In the genomic region with DNA sequence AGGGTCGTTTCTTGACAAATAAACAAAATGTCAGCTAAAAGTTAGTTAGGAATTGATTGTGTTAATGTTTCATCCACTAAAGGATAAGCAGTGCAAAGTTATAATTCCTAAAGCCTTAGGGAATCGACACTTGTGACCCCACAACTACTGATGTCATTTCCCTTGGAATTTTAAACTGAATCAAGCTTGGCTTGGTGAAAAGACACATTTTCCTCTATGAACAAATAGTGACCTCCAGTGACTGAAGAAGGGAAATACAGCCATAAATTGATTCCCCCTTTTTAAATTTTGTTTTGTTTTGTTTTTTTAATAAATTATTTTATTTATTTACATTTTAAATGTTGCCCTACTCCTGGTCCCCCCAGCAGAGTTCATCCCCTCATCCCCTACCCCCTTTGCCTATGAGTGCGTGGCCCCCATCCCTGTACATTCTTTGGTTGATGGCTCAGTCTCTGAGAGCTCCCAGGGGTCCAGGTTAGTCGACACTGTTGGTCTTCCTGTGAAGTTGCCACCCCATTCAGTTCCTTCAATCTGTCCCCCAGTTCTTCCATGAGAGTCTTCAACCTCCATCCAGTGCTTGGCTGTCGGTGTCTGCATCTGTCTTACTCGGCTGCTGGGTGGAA, we compare ENCODE assay signal across 11 mouse cellular contexts. TPM values are rescaled to one million over a fixed set of nuclear protein-coding genes. Genes with fewer than 3 reads are reported as not detected.
DNase-seq lines count a peak whose midpoint lies in the region; ATAC-seq and TF ChIP-seq lines count a peak whose summit lies in the region.
"Had no signal": no experiment of that assay in that cellular context is flagged by ENCODE, and none has a peak within 500 bp of the region (broad histone marks: within the 10 kb centered on the region; RNA-seq: fewer than 3 reads in every experiment).

No protein-coding gene starts in this region.

- H3K27ac ChIP-seq in forebrain, embryonic 14.5 days (ENCODE audit: low read depth, low read length) = no peak overlapping the region
- no peak overlapping the region for H3K27ac ChIP-seq in forebrain, embryonic 10.5 days
- H3K27ac ChIP-seq in left cerebral cortex, adult 2 months = no peak overlapping the region
- H3K27ac ChIP-seq in midbrain, embryonic 15.5 days = no peak overlapping the region

- H3K4me1 ChIP-seq in forebrain, embryonic 14.5 days (ENCODE audit: control insufficient read depth, insufficient read depth, low read length) = no peaks in the 10 kb centered on the region; the same call in 1 of the 2 replicates
- no peaks in the 10 kb centered on the region for H3K4me1 ChIP-seq in forebrain, embryonic 10.5 days
- H3K4me1 ChIP-seq in midbrain, embryonic 15.5 days = no peaks in the 10 kb centered on the region

- H3K27me3 ChIP-seq in forebrain, embryonic 14.5 days (replicated peaks; ENCODE audit: control insufficient read depth, insufficient read depth, low read length) = no peaks in the 10 kb centered on the region
- no peaks in the 10 kb centered on the region for H3K27me3 ChIP-seq in forebrain, embryonic 10.5 days (ENCODE audit: poor library complexity, severe bottlenecking)
- no peaks in the 10 kb centered on the region for H3K27me3 ChIP-seq in midbrain, embryonic 15.5 days (replicated peaks)

- ATAC-seq in forebrain, embryonic 14.5 days = peak; percentile 32; the same call in 1 of the 2 replicates
- peak; percentile 76 for ATAC-seq in midbrain, embryonic 15.5 days (replicated peaks)

- no peak overlapping the region for H3K9ac ChIP-seq in forebrain, embryonic 14.5 days (ENCODE audit: low read length)
- no peak overlapping the region for H3K9ac ChIP-seq in midbrain, embryonic 15.5 days

- no peaks in the 10 kb centered on the region for H3K36me3 ChIP-seq in forebrain, embryonic 14.5 days (ENCODE audit: control insufficient read depth, insufficient read depth, low read length)
- H3K36me3 ChIP-seq in forebrain, embryonic 10.5 days (replicated peaks) = no peaks in the 10 kb centered on the region
- H3K36me3 ChIP-seq in midbrain, embryonic 15.5 days (replicated peaks) = no peaks in the 10 kb centered on the region

- TF ChIP-seq CTCF in left cerebral cortex, adult 2 months (IDR thresholded peaks at IDR 0.05) = peak; percentile 80

- DNase-seq in forebrain, embryonic 14.5 days (ENCODE audit: low spot score) = peak; percentile 66
- no peak for DNase-seq in forebrain, embryonic 10.5 days (ENCODE audit: extremely low spot score, low spot score)
- no peak for DNase-seq in left cerebral cortex, adult 2 months (ENCODE audit: extremely low spot score in 1 of 2, low spot score in 2 of 2)
- no peak for DNase-seq in left cerebral cortex, postnatal 10 days (ENCODE audit: extremely low spot score in 1 of 2, low spot score in 2 of 2)
- DNase-seq in NIH3T3 (ENCODE audit: low read depth) = peak; percentile 68
- DNase-seq in left cerebral cortex, adult 9 months (ENCODE audit: low spot score in 2 of 2) = no peak
- no peak for DNase-seq in cerebellum, postnatal 14 days
- DNase-seq: cerebellum, adult 11-12 months; kidney, adult 8-10 months; left cerebral cortex, postnatal 4 days had no signal

- intact Hi-C loops in left cerebral cortex, adult 2 months (cut with DNase I) = loop anchor here (5.0 kb wide), 4 partner anchors 69 to 1779 kb away; a partner anchor contains a TSS
- intact Hi-C loops in left cerebral cortex, postnatal 10 days (cut with DNase I) = loop anchor here (10.0 kb wide), 1 partner anchor 1777 kb away; no protein-coding TSS in a partner anchor

- no peak overlapping the region for H3K4me2 ChIP-seq in forebrain, embryonic 14.5 days (ENCODE audit: low read length)
- no peak overlapping the region for H3K4me2 ChIP-seq in midbrain, embryonic 15.5 days

- H3K4me3 ChIP-seq in forebrain, embryonic 14.5 days (ENCODE audit: low read depth, low read length) = no peak overlapping the region
- no peak overlapping the region for H3K4me3 ChIP-seq in forebrain, embryonic 10.5 days
- no peak overlapping the region for H3K4me3 ChIP-seq in left cerebral cortex, adult 2 months
- no peak overlapping the region for H3K4me3 ChIP-seq in midbrain, embryonic 15.5 days

- 65% methylated on average over 6 of the region's 6 CpGs for WGBS in forebrain, embryonic 14.5 days
- WGBS in forebrain, embryonic 10.5 days = 73% methylated on average over 6 of the region's 6 CpGs
- 66% methylated on average over 6 of the region's 6 CpGs for WGBS in midbrain, embryonic 15.5 days

- H3K9me3 ChIP-seq in forebrain, embryonic 14.5 days (replicated peaks; ENCODE audit: control insufficient read depth, low read length) = no peaks in the 10 kb centered on the region
- no peaks in the 10 kb centered on the region for H3K9me3 ChIP-seq in forebrain, embryonic 10.5 days
- no peaks in the 10 kb centered on the region for H3K9me3 ChIP-seq in midbrain, embryonic 15.5 days

RNA-seq across cellular contexts. Expression of a gene that starts 21.5 kb away (rescaled TPM):
- 0.89 and 1.4 TPM in 2 replicates for polyA plus RNA-seq in forebrain, embryonic 14.5 days (2014; fragmentation: Nextera tagmentation; extraction: Ambion mirVana)
- polyA plus RNA-seq in forebrain, embryonic 10.5 days (2016; fragmentation: Nextera tagmentation; extraction: Ambion mirVana) = 1.3 and 1.6 TPM in 2 replicates
- 10 to 100 TPM; 48.5 to 48.8 TPM for total RNA-seq in left cerebral cortex, adult 2 months (2021)
- total RNA-seq in left cerebral cortex, postnatal 10 days (2021) = 10 to 100 TPM; 27.5 to 28.9 TPM
- polyA plus RNA-seq in midbrain, embryonic 15.5 days (2015; fragmentation: Nextera tagmentation; extraction: Ambion mirVana) = 2.7 TPM in 2 replicates

Comparison
In these comparisons a context has a peak if more than half of its experiments do, and no peak if none do; other contexts are left out.
1. DNase-seq: peak in forebrain, embryonic 14.5 days (single experiment) and NIH3T3 (single experiment); none in forebrain, embryonic 10.5 days (single experiment), left cerebral cortex, adult 2 months (0 of 2), left cerebral cortex, postnatal 10 days (0 of 2), left cerebral cortex, adult 9 months (0 of 2) and cerebellum, postnatal 14 days (0 of 2).